Mouse (Mus musculus): ENCODE measurements around the gene Uqcc2.

Gene Uqcc2

DNA sequence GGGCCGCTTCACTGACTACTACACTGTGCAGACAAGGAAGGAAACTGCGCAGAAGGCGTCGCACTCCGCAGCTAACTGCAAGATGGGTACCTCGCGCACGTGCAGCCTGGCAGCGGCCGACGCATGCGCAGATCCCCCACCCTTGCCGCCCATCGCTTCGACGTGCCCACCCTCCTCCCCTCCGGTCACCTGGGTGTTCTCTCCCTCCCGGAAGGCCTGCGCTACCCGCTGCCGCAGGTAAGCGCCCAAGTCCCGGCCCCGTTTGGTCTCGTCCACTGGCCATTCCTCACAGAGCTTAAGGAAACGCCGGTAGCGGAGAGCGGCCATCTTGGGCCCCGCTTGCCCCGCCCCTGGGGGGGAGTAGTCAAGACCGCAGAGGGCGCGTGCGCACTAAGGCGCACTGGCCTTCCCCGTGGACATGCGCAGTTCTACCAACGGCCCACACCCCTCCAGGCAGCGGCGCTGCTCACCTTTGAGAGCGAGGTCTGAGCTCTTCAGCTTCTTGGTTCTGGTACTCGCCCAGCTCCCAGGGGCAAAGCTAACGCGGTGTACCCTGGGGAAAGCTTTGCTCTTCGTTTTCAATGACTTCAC, at the start of gene Uqcc2:
Uqcc2 (minus strand) TSS at position 366 of the 591 bp plus-strand sequence.
- peak; percentile 94 to 95 for DNase-seq (ENCODE audit: low spot score in 2 of 2)

DNA sequence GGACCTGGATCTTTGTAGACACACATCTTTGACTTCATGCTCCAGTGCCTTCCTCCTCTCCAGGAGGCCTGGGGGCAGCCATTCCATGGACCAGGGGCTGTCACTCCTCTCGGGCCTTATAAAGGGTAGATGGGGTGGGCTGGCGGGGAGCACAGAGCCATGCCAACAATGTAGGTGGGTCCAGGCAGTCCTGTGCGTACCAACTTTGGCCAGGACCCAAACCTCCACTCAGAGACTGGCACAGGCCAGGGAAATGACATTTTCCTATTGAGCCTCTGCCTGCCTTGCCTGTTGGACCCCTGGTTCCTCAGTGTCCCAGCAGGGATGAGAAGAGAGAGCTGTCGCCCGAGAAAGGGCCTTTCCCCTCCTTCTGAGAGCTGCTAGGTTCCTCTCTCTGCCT, 48.7 kb upstream of the Uqcc2 start:
- no peak for DNase-seq (ENCODE audit: low spot score in 2 of 2)

DNA sequence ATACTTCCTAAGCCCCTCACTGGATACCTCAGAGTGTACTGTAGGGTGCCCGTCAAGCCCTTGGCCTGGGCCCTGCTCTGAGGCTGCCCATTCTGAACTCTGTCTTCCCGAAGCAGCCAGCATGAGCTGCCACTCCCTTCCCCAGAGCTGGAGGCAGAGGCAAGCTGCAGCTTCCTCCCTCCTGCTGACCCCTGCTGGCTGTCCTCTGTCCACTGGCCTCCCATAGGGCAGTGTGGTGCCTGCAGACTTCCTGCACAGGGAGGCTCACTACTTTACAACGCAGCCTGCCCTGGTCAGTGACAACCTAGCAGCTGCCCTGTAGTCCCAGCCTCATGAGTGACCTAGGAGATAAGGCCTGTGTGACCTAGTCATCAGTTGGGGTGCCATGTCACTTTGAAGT, 48.0 kb upstream of the Uqcc2 start:
- no peak for DNase-seq (ENCODE audit: low spot score in 2 of 2)

DNA sequence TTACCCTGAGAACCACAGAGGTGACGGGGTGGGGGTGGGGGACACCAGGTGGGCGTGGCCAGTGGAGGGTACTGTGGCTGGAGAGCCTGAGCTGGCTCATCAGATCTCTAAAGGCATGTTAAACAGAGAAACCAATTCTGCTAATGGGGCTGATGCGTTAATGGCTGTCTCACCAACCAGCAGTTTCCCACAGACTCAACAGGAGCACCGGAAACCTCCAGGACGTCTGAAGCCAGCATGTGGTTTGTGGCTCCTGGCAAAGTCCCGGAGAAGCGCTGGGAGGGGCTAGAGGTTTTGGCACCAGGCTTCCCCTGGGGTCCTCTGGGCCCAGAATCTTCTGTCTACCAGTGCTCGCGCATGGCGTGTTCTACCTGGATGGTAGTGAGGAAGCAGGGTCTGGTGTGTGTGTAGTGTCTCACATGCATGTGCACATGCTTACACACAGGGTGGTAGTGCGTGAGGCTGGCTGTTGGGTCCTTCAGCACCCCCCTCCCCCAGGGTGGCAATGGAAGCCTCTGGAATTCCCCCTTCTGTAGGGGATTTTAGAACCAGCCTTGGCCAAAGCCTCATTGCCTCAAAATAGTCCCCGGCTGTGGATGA, 46.1 kb upstream of the Uqcc2 start:
- DNase-seq (ENCODE audit: low spot score in 2 of 2): no peak

DNA sequence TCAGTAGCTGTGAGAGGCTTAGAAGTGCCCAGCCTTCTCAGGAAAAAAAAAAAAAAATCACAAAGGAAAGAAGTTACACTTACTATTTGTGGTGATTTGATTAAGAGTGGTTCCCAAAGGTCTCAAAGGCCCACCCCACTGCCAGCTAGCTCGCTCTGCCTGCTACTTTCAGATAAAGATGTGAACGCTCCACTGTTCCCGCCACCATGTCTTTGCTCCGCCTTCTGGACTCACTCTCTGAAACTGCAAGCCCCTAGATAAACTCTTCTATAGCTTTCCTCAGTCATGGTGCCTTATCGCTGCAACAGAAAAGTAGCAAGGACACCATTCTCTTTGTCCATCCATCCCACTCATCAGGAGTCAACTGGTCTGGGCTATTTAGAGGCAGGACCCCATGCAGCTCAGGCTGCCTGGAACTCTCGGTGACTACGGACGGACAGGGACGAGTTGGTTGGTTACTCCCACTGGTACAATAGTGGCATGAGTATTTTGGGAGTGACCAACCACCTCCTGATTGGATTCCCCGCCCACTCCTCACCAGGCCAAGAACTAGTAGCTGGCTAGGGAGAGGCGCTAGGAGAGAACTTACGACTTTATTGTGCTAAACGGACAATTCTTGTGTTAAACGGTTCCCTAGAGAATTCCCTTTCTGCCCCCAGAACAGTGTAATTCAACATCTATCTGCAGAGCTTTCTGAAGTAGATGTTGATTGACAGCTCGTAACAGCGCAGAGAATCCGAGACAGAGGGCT, 44.9 kb upstream of the Uqcc2 start:
- no peak for DNase-seq (ENCODE audit: low spot score in 2 of 2)

DNA sequence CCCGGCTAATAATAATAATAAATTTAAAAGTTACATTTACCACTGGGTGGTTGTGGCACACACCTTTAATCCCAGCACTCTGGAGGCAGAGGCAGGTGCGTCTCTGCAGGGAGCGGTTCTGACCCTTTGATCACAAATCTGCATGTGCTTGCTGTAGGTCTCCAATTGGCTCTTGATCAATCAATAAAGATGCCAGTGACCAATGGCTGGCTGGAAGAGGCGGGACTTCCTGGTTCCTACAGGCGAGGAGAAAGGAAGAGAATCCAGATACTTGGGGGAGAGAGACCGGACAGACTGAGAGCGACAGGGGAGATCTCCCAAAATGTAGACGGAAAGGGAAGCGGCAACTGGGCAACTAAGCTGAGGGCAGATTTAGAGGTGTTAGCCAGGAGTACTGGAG, 44.3 kb upstream of the Uqcc2 start:
- DNase-seq (ENCODE audit: low spot score in 2 of 2): no peak

DNA sequence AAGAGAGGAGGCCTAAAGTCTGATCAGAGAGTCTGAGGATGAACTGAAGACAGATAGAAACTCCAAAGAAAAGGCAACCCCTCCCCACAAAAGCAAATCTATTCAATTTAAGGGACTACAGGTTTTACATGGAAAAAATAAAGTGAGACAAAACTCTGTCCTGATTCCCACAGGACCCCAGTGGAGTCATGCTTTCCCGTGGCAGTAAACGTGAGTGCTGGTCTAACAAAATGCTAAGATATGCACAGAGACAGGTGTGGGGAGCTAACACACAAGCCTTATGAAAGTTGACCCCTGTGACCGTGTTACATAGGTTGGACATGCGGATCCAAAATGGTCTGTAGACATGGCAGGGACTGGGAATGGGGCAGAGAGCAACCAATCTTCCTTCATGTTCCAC, 43.0 kb upstream of the Uqcc2 start:
- no peak for DNase-seq (ENCODE audit: low spot score in 2 of 2)

DNA sequence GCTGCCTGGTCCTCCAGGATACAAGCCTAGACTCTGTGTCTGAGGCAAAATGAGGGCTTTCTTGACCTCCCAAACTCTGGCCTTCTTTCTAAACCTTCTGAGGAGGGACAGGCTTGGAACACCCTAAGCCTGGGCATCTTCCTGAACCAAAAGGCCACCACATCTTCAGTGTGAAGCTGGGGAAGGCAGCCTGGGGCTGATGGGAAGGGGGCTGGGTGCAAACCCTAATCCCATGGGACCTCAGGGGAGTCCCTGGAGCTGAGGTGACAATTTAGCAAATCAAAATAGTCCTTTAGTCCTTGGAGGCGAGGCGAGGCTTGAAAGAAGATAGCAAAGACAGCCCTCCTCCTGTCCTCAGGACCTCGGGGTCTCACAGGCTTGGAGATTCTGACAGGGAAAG, 42.6 kb upstream of the Uqcc2 start:
- no peak for DNase-seq (ENCODE audit: low spot score in 2 of 2)

DNA sequence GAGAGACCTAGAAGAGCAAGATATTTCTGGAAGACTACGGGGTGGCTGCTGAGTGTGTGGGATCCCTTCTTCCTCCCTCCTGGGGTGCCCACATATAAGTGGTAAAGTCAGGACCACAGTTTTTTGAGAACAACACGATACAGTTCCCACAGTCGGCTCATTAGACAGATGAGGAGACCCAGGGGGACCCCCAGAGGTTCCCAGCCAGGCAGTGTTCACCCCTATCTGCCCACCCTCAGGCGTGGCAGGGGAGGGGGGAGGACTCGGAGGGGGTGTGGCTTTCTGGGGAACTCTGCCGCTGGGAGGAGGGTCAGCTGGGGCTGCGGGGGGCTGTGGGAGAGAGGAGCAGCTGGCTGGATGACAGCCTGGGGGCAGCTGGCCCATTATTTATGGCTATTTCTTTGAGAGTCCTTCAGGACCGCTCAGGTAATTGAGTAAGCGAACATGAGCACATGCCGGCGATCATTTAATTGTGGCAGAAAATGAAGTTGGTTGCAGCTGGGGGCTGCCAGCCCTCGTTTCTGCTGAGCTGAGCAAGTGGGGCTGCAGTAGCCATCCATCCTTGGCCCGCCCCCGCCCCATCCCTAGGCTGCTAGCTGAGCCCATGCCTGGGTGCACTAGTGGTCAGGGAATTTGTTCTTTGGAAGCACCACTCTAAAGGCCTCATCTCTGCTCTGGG, 41.6 kb upstream of the Uqcc2 start:
- DNase-seq (ENCODE audit: low spot score in 2 of 2): no peak

DNA sequence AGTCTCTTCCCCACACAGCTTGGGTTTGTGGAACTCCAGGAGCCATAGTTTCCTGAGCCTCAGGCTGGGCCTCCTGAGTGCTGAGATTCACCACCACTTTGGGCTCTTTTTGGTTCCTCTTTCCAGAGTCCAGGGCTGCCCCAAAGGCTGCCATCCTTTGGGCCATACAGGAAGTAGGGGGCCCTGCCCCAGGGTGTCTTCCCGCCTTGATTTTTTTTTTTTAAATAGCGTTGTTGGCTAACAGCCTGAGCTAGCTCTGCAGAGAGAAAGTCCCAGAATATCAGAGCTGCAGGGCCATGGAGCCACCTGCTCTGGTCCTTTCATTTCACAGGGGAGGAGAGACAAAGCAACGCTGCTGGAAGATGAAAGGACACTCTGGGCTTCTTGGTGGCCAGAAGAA, 40.0 kb upstream of the Uqcc2 start:
- no peak for DNase-seq (ENCODE audit: low spot score in 2 of 2)

DNA sequence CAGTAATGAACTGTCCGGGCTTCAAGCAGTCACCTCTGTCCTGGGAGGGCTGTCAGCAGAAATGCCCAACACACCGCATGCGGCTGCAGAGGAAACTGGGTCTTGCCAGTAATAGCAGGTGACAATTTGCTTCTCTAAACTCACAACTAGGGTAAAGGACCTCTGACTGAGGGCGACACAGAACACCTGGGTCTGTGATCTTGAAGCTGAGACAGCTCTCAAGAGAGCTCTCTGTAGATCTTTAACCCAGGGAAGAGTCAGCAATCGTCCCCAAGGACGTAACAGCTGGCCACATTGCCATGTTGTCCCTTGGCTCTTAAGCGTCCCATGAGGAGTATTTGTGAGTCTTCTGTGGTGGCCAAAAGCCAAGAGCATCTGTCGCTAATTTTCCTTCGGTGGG, 38.7 kb upstream of the Uqcc2 start:
- no peak for DNase-seq (ENCODE audit: low spot score in 2 of 2)

DNA sequence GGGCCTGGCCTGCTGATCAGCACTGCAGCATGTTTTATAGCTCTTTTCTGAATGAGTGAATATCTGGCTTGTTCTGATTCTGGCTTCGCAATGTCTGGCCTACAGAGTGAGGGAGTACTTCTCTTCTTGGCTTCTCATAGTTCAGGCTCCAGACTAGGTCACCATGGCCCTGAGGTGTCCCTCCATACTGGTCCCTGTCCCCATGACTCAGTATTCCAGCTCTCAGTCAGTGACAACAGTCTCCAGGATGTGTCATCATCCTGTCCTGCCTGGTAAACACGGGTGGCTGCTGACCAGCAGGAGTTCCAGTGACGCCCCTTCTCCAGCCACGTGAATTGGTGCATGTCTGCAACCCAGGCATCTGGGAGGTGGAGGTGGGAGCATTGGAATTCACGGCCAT, 37.4 kb upstream of the Uqcc2 start:
- DNase-seq (ENCODE audit: low spot score in 2 of 2): no peak

DNA sequence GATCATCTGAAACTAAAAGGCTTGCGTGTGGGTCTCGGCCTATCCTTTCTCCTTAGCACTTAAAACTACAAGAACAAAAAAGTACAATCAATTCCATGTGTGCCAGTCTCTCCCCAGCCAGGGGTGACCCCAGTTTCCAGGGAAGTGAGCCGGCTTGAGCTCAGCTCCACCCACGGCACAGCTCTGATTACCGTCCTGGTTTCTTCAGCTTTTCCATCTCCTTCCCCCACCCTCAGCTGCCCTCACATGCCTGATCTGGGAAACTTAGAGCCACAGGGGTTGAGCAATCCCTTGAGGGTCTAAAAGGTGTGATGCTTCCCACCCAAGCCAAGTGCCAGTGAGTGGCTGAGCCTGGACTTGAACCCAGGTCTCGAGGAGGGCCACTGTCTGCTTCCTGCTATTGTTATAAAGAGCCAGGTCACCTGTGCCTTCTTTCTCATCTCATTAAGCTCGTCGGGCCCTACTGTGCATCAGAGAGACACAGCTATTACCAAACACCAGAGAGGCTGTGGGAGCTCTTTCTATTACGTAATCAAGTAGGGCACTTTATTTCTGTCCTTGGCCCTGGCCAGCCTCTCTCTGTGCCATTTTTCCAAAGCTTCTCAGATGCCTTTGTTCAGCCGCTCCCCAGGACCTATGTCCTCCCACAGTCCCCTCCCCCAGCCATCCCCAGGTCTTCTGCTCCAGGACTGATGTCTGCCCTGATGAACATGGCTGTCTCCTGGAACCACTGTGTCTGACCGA, 36.4 kb upstream of the Uqcc2 start:
- no peak for DNase-seq (ENCODE audit: low spot score in 2 of 2)

DNA sequence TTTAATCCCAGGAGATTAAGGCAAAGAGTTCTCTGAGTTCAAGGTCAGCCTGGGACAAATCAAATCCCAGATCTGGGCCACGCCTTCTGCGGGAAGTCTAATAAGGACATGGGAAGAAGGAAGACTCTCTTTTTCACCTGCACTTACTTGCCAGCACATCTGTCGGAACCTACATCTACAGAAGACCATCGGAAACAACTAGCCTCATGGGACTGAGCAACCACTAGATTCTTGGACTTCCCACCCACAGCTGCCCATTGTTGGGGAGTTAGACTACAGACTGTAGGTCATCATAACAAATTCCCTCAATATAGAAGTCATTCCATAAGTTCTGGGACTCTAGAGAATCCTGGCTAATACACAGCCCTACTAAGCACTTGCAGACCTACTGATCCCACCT, 34.9 kb upstream of the Uqcc2 start:
- no peak for DNase-seq (ENCODE audit: low spot score in 2 of 2)

DNA sequence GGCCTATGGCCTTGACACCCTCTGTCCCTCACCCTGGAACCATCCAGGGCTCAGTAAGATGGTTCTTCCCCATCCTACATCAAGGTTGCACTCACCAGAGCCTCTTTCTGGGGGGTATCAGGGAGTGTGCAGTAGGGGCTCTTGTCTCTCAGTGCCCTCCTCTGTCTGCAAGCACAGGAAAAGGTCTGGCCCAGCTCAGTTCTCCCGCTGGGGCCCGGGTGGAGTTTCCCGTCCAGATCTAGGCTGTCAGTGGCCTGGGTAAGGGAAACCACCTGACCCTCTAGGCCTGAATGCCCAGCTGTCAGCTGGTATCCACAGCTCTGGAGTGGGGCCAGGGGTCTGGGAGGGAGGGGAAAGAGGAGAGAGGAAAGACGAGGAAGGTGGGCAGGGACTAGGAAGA, 33.8 kb upstream of the Uqcc2 start, which contains the start of gene Ip6k3:
Ip6k3 (minus strand) TSS at position 251 of the 400 bp plus-strand sequence.
- DNase-seq (ENCODE audit: low spot score in 2 of 2): no peak

DNA sequence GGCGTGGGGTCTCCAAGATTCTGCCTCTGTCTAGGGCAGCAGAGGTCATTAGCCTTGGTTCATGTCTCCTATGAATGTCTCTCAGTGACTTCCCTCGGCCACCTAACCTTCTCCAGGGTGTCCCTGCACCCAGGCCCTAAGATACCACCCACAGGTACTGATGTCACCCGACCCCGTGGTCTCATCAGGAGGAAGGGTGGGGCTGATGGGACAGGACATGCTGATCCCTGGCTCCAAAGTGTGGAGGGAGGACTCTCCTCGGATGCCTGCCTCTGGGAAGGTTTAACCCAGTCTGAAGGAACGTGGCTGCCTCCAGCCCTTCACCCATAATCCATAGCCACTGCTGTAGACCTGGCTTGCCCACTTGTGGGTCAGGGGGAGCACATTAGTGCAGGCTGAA, 33.2 kb upstream of the Uqcc2 start:
- DNase-seq (ENCODE audit: low spot score in 2 of 2): no peak

DNA sequence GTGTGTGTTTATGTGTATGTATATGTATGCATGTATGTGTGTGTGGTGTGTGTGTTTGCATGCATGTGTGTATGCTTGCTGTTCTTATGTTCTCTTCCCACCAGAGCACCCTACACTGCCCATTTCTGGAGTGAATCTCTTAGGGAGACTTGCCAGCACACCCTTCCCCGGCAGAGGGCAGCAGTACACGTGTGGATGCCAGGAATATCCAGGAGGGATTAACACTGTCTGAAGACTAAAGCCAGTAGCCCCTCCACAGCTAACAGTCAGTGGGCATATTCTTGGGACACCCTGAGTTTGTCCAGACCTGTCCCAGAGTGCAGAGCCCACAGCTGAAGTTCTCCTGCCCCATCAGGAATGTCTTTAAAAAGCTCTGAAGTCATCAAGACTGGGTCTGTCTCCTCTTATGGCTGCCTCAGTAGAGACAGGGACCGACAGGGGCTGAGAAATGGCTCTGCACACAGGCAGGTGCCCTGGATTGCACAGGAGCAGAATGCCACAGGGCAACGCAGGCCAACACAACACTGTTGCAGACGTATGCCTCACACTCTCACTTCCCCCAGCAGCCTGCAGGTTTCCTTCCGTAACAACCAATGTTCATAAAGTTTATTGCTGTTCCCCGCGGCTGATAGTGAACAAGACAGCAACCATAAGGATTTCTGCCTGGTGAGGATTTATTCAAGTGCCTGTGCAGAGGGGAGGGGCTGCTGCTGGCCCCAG, 31.5 kb upstream of the Uqcc2 start:
- peak; percentile 32 to 54 for DNase-seq (ENCODE audit: low spot score in 2 of 2)

DNA sequence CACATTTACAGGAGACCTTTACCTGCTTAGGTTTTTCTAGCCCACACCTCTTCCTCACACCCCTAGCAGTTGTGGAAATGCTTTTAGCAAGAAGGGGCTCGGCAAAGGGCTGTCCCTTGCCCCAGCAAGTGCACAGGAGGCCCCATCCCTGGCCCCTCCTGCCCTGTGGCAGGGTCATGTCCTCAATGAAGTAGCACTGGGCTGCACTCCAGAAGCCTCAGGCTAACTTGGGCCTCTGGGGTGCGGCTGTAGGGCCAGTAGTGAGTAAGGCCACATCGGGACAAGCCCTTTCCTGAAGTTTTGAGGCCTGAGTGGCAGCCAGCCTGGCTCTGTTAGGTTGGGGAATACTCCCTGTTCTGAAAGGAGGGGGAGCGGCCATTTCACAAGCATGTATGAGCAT, 27.2 kb upstream of the Uqcc2 start:
- DNase-seq (ENCODE audit: low spot score in 2 of 2): no peak

DNA sequence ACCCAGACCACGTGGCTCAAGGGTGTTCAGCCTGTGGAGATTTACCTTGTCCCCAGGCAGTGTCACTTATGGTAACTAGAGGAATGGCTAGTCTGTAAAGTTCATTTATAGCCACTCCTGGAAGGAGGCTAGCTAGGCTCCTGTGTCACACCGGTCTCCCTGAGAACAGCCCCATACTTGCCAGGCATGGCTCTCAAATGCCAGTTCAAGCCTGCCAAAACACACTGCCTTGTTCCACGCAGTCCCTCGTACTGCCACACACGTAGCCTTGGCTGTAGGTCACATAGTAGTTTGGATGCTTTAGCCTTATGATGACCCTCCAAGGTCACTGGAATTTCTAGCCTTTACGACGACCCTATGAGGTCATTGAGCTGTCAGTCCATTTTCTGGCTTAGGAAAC, 25.5 kb upstream of the Uqcc2 start:
- no peak for DNase-seq (ENCODE audit: low spot score in 2 of 2)

DNA sequence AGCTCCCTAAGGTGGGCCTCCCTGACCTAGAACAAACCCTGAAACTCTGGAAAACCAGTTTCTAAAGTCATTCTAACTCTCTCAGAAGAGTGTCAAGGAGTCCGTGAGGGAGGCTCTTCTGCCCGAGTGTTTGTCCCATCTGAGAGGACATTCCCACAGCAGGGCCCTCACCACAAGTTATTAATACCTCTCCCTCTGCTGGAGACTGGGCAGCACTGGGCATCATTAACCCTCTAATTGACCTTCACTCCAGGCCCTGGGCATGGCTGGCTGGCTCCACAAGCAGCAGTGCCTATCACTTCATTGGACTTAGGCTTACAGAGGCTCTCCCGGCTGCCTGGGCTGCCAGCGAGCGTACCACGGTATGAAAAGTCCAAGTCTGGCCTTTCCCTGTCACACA, 24.7 kb upstream of the Uqcc2 start:
- no peak for DNase-seq (ENCODE audit: low spot score in 2 of 2)

DNA sequence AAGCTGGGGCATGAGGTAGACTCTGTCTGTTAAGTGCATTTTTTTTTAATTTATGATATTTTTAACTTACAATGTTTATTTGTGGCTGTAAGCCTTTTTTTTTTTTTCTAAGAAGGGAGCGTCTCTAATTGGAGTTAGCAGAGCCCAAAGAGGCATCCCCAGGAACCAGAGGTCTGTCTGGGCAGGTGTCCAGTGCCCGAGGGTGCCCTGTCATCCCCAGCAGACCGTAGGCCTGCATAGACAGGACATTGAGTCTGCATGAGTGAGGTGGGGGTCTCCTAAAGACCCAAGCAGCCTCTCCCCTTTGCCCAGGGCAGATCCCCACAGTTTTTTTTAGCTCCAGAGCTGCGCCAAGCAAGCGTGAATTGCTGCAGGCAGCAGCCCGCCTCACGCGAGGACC, 22.0 kb upstream of the Uqcc2 start:
- DNase-seq (ENCODE audit: low spot score in 2 of 2): no peak
